Mouse (Mus musculus) cerebellum, adult 2 months (tissue): ENCODE data around the gene Smurf2. TPM values are rescaled to one million over a fixed set of nuclear protein-coding genes. Genes with fewer than 3 reads are reported as not detected.
"Not testable (repeated sequence)": the region's sequence is repeated elsewhere in the genome, so short reads cannot be mapped to it uniquely, and the experiment has no call there.

Source experiments
- DNase-seq, 2 experiments: peaks; one replicate each; pipeline ENCODE4 v3.0.0; 2021
- H3K27ac ChIP-seq: fragments of 200-500 bp; 2 replicates; pipeline ENCODE4 v1.5.1; 2012; ENCODE audit warnings: low read length, control low read depth, inconsistent platforms; ENCODE audit not compliant: insufficient read depth
- H3K27me3 ChIP-seq: fragments of 200-500 bp; 2 replicates; pipeline ENCODE4 v1.6.1; 2012; ENCODE audit warnings: inconsistent platforms, mild to moderate bottlenecking, low read length, moderate library complexity; ENCODE audit not compliant: control insufficient read depth, insufficient read depth
- H3K4me1 ChIP-seq: fragments of 200-500 bp; 2 replicates; pipeline ENCODE4 v1.6.1; 2011; ENCODE audit warnings: low read length; ENCODE audit not compliant: control insufficient read depth, insufficient read depth
- H3K4me3 ChIP-seq: fragments of 200-500 bp; replicated peaks from 2 replicates; pipeline ENCODE3; 2011; ENCODE audit warnings: mild to moderate bottlenecking, low read depth, low read length, control low read depth; ENCODE audit not compliant: insufficient read depth
- CTCF ChIP-seq: fragments of 200-500 bp; IDR thresholded peaks from 2 replicates; pipeline ENCODE4 v1.5.1; 2011; ENCODE audit warnings: low read depth, mild to moderate bottlenecking, control low read depth, low read length, moderate library complexity, borderline replicate concordance; ENCODE audit not compliant: insufficient read depth
- POLR2A ChIP-seq: fragments of 200-500 bp; IDR thresholded peaks from 2 replicates; pipeline ENCODE4 v1.6.1; 2011; ENCODE audit warnings: low read length, control low read depth, borderline replicate concordance; ENCODE audit not compliant: insufficient read depth
- WGBS: fragments of 180-500 bp; shearing (Covaris S2); methylation state at CpG from one replicate; pipeline ENCODE4 v1.1.7; 2018; 5-methylcytosine and 5-hydroxymethylcytosine counted together
- polyA plus RNA-seq: library from polyadenylated mRNA; depleted of rRNA; stranded (reverse); fragments of >200 nt; gene quantifications from 2 replicates; pipeline ENCODE4 v1.2.3, GENCODE M21; 2012

Gene Smurf2
- polyA plus RNA-seq, 1 experiment, result 16.3 TPM

- WGBS, result 31% methylated on average over 2 of the region's 2 CpGs
- TF ChIP-seq POLR2A, result no peak
- TF ChIP-seq CTCF, result no peak
- Histone ChIP-seq H3K4me3 (no peak overlapping the region), H3K27ac (no peak overlapping the region), H3K4me1 (peaks cover 5% of the 10 kb centered on the region; the same call in 1 of the 2 replicates), H3K27me3 (no peaks in the 10 kb centered on the region)
- DNase-seq, result no peak
Observed at GRCm38 (mm10) chr11:106784476-106784875, 136.0 kb downstream of the Smurf2 start.

GRCm38 (mm10) chr11:106782841-106783764 lies 137.4 kb downstream of the Smurf2 start:
- no peak overlapping the region for H3K27ac ChIP-seq
- TF ChIP-seq CTCF (no peak), POLR2A (no peak)
- peaks cover 5% of the 10 kb centered on the region; the same call in 1 of the 2 replicates for H3K4me1 ChIP-seq
- no peaks in the 10 kb centered on the region for H3K27me3 ChIP-seq
- 37% methylated on average over 9 of the region's 9 CpGs for WGBS
- DNase-seq, result no peak
- no peak overlapping the region for H3K4me3 ChIP-seq

GRCm38 (mm10) chr11:106782271-106782670 lies 138.2 kb downstream of the Smurf2 start:
- H3K4me1 ChIP-seq, H3K4me3 ChIP-seq, H3K27me3 ChIP-seq, DNase-seq, H3K27ac ChIP-seq: not testable (repeated sequence)
- 73% methylated on average over 7 of the region's 7 CpGs for WGBS

- WGBS, result 57% methylated on average over 6 of the region's 6 CpGs
- H3K4me1 ChIP-seq, result peaks cover 5% of the 10 kb centered on the region; the same call in 1 of the 2 replicates
- DNase-seq, result no peak
- TF ChIP-seq POLR2A (no peak), CTCF (no peak)
- H3K27me3 ChIP-seq, result no peaks in the 10 kb centered on the region
- no peak overlapping the region for H3K27ac ChIP-seq
- no peak overlapping the region for H3K4me3 ChIP-seq
Observed at GRCm38 (mm10) chr11:106780590-106781220, 139.8 kb downstream of the Smurf2 start.

- no peak for DNase-seq
- no peak for TF ChIP-seq POLR2A
- no peak for TF ChIP-seq CTCF
- H3K4me3 ChIP-seq, result no peak overlapping the region
- H3K27me3 ChIP-seq, result no peaks in the 10 kb centered on the region
- peaks cover 5% of the 10 kb centered on the region; the same call in 1 of the 2 replicates for H3K4me1 ChIP-seq
- no peak overlapping the region; the same call in 1 of the 2 replicates for H3K27ac ChIP-seq
- 48% methylated on average over 4 of the region's 4 CpGs for WGBS
Observed at GRCm38 (mm10) chr11:106780089-106780425, 140.5 kb downstream of the Smurf2 start.

- under 1% methylated on average over 30 of the region's 30 CpGs for WGBS
- no peaks in the 10 kb centered on the region for H3K27me3 ChIP-seq
Observed at GRCm38 (mm10) chr11:106779388-106780088, 141.0 kb downstream of the Smurf2 start, which contains the start of gene Polg2. TSS of gene Polg2 (minus strand) at chr11:106779537.

GRCm38 (mm10) chr11:106778589-106779387 lies 141.7 kb downstream of the Smurf2 start:
- no peaks in the 10 kb centered on the region for H3K27me3 ChIP-seq
- no peak for DNase-seq
- H3K4me1 ChIP-seq, result peaks cover 5% of the 10 kb centered on the region; the same call in 1 of the 2 replicates
- H3K4me3 ChIP-seq, result peak overlapping the region; percentile 61
- H3K27ac ChIP-seq, result peak overlapping the region; percentile 58
- WGBS, result 2% methylated on average over 39 of the region's 39 CpGs
- TF ChIP-seq POLR2A, result no peak
- no peak for TF ChIP-seq CTCF

More at GRCm38 (mm10) chr11:106779388-106780088, 141.0 kb downstream of the Smurf2 start, which contains the start of gene Polg2:
- Histone ChIP-seq H3K4me1 (peaks cover 5% of the 10 kb centered on the region; the same call in 1 of the 2 replicates), H3K4me3 (peak within 1 kb of the TSS; percentile 61), H3K27ac (peak within 1 kb of the TSS; percentile 68)
- DNase-seq, result peak; percentile 90
- TF ChIP-seq POLR2A (peak; percentile 82), CTCF (no peak)
